Mouse (Mus musculus) limb, embryonic 13.5 days (tissue): Measurements from ENCODE around the gene Son. TPM values are rescaled to one million over a fixed set of nuclear protein-coding genes. Genes with fewer than 3 reads are reported as not detected.
A peak's percentile ranks its signal among the peaks of the same experiment; 100 is the strongest.

Experiments used
- ATAC-seq: fragments of 200-750 bp; cut with Nextera tagmentation; 2 replicates; pipeline ENCODE4 v1.8.0; 2017; ENCODE audit warnings: low read depth, moderate number of reproducible peaks, moderate TSS enrichment; ENCODE audit not compliant: low FRiP score
- H3K27ac ChIP-seq: fragments of 300-500 bp; sonication (generic); 2 replicates; pipeline ENCODE4 v1.5.1; 2015; ENCODE audit warnings: inconsistent platforms, mild to moderate bottlenecking, moderate library complexity
- H3K27me3 ChIP-seq: fragments of 300-500 bp; sonication (generic); 2 replicates; pipeline ENCODE4 v1.6.1; 2015; ENCODE audit warnings: mild to moderate bottlenecking, inconsistent platforms
- H3K36me3 ChIP-seq: fragments of 300-500 bp; sonication (generic); 2 replicates; pipeline ENCODE4 v1.6.1; 2015; ENCODE audit warnings: inconsistent platforms, mild to moderate bottlenecking, moderate library complexity
- H3K4me1 ChIP-seq: fragments of 300-500 bp; sonication (generic); 2 replicates; pipeline ENCODE4 v1.6.1; 2015; ENCODE audit warnings: inconsistent platforms
- H3K4me2 ChIP-seq: fragments of 300-500 bp; sonication (generic); replicated peaks from 2 replicates; pipeline ENCODE4 v1.6.1; 2015; ENCODE audit warnings: inconsistent platforms, mild to moderate bottlenecking, moderate library complexity
- H3K4me3 ChIP-seq: fragments of 300-500 bp; sonication (generic); 2 replicates; pipeline ENCODE4 v1.5.1; 2015; ENCODE audit warnings: moderate library complexity, mild to moderate bottlenecking, inconsistent platforms
- H3K9ac ChIP-seq: fragments of 300-500 bp; sonication (generic); 2 replicates; pipeline ENCODE4 v1.6.1; 2015; ENCODE audit warnings: mild to moderate bottlenecking, inconsistent platforms
- H3K9me3 ChIP-seq: fragments of 300-500 bp; sonication (generic); 2 replicates; pipeline ENCODE4 v1.6.1; 2016; ENCODE audit warnings: inconsistent platforms
- WGBS: fragments of 180-500 bp; shearing (Covaris S2); methylation state at CpG from one replicate; pipeline ENCODE4 v1.1.7; 2015; 5-methylcytosine and 5-hydroxymethylcytosine counted together
- polyA plus RNA-seq: library from polyadenylated mRNA; unstranded; fragments of >200 nt; fragmentation: Nextera tagmentation; extraction: Ambion mirVana; gene quantifications from 2 replicates; pipeline ENCODE4 v1.2.1, GENCODE M21; 2015

The Son gene
- polyA plus RNA-seq, 1 experiment from 2014 or later: 154 TPM

DNA sequence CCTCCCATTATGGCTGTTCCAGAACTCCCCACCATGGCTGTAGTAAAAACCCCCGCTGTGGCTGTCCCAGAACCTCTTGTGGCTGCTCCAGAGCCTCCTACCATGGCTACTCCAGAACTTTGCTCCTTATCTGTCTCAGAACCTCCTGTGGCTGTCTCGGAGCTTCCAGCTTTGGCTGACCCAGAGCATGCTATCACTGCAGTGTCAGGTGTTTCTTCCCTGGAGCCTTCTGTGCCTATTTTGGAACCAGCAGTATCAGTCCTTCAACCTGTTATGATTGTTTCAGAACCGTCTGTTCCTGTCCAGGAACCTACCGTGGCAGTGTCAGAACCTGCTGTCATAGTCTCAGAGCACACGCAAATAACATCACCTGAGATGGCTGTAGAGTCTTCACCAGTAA is 11.2 kb downstream of the Son start:
- no peak overlapping the region for H3K4me3 ChIP-seq
- no peak overlapping the region for H3K27ac ChIP-seq
- no peaks in the 10 kb centered on the region for H3K27me3 ChIP-seq
- 92% methylated on average over 5 of the region's 5 CpGs for WGBS
- H3K9me3 ChIP-seq: peaks cover 11% of the 10 kb centered on the region
- no peaks in the 10 kb centered on the region for H3K4me1 ChIP-seq
- H3K36me3 ChIP-seq: peaks cover 92% of the 10 kb centered on the region
- ATAC-seq: no peak
- H3K9ac ChIP-seq: no peak overlapping the region
- no peak overlapping the region for H3K4me2 ChIP-seq

DNA sequence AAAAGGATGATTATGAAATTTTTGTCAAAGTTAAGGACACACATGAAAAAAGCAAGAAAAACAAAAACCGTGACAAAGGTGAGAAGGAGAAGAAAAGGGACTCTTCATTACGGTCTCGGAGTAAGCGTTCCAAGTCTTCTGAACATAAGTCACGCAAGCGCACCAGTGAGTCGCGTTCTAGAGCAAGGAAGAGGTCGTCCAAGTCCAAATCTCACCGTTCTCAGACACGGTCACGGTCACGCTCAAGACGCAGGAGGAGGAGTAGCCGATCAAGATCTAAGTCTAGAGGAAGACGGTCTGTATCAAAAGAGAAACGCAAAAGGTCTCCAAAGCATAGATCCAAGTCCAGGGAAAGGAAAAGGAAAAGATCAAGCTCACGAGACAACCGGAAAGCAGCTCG is 12.5 kb downstream of the Son start:
- no peak for ATAC-seq
- no peaks in the 10 kb centered on the region for H3K27me3 ChIP-seq
- peaks cover 11% of the 10 kb centered on the region for H3K9me3 ChIP-seq
- H3K9ac ChIP-seq: no peak overlapping the region
- H3K4me3 ChIP-seq: no peak overlapping the region
- H3K4me2 ChIP-seq: no peak overlapping the region
- H3K4me1 ChIP-seq: no peaks in the 10 kb centered on the region
- H3K36me3 ChIP-seq: peaks cover 90% of the 10 kb centered on the region
- 97% methylated on average over 20 of the region's 20 CpGs for WGBS
- no peak overlapping the region for H3K27ac ChIP-seq

DNA sequence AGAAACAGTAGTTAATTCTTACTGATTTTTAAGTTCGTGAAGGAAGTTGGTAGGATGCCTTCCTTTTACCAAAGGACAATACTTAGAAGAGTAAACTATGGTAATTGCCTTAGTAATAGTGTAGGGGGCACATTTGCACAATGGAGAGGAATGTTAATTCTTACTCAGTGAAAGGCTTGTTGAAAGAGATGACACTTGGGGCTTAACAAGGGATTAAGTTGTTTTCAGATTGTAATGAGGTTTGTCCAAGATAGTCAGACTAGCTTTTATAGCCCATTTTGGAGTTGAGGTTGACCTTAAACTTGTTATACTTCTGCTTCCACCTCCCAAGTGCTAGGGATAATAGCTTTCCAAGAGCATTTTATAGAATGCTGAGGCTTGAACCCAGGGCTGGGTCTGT is 14.1 kb downstream of the Son start:
- Histone ChIP-seq H3K4me3 (no peak overlapping the region), H3K27me3 (no peaks in the 10 kb centered on the region), H3K36me3 (peaks cover 90% of the 10 kb centered on the region), H3K9ac (no peak overlapping the region), H3K4me2 (no peak overlapping the region), H3K9me3 (peaks cover 11% of the 10 kb centered on the region), H3K27ac (no peak overlapping the region), H3K4me1 (no peaks in the 10 kb centered on the region)
- no peak for ATAC-seq
- WGBS: 84% methylated on average over 1 of the region's 1 CpGs

DNA sequence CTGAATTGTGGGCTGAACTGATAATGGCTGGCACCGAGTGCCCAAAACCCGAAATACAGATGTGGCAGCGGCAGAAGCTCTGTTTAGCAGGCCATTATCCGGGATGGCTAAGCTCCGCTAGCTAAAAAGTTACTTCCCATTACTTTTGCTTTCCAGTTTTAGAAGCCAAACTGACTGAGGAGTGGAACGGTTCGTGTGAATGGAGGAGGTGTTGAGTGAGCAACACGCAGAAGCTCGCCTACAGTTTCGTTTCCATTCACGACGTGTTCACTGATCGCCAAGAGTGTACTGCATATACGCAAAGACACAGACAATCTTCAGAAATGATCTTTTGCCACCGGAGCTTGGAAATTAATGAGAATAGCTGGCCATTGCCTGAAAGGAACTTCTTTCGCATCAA is 15.0 kb downstream of the Son start:
- Histone ChIP-seq H3K4me2 (no peak overlapping the region), H3K27me3 (no peaks in the 10 kb centered on the region), H3K9me3 (peaks cover 11% of the 10 kb centered on the region), H3K4me3 (no peak overlapping the region), H3K4me1 (no peaks in the 10 kb centered on the region), H3K9ac (no peak overlapping the region), H3K27ac (no peak overlapping the region), H3K36me3 (peaks cover 90% of the 10 kb centered on the region)
- 95% methylated on average over 16 of the region's 16 CpGs for WGBS
- ATAC-seq: no peak

DNA sequence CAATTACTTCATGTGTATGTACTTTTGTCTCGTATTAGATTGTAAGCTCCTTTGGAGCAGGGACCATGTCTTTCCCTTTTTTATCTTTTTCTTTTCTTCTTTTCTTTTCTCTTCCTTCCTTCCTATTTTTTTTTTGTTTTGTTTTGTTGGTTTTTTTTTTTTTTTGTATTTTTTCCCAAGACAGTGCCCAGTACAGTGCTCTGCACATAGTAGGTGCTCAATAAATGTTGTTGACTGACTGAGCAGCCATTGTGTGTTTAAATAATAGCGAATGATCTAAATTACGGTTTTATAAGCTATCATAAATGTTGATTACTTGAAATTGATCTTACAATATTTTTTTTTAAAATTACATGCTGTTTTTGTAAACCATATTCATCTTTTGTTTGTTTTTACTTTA is 16.5 kb downstream of the Son start:
- H3K9ac ChIP-seq: no peak overlapping the region
- no peak overlapping the region for H3K27ac ChIP-seq
- no peak overlapping the region for H3K4me2 ChIP-seq
- no peaks in the 10 kb centered on the region for H3K4me1 ChIP-seq
- H3K4me3 ChIP-seq: no peak overlapping the region
- H3K36me3 ChIP-seq: peaks cover 82% of the 10 kb centered on the region
- ATAC-seq: no peak
- no peaks in the 10 kb centered on the region for H3K27me3 ChIP-seq
- WGBS: 93% methylated on average over 3 of the region's 3 CpGs
- peaks cover 11% of the 10 kb centered on the region for H3K9me3 ChIP-seq

DNA sequence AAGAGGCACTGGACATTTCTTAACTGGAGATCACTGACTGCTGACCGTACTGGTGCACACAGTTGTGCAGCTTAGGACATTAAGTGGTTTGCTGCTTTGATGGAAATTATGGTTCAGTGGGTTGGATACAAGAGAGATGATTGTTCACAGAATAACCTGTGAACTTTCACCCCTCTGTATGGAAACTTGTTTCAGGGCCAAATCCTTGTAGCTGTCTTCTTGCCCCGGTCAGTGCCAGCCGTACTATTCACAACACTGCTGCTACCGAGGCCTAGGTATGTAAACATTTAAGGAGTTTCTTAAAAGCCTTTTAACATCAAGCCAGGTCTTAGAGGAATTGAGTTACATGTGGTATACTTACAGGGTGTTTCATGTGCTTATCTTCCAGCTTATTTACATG is 27.2 kb downstream of the Son start:
- no peak overlapping the region for H3K4me2 ChIP-seq
- no peak for ATAC-seq
- H3K27ac ChIP-seq: no peak overlapping the region
- H3K4me3 ChIP-seq: no peak overlapping the region
- H3K9me3 ChIP-seq: no peaks in the 10 kb centered on the region
- H3K27me3 ChIP-seq: no peaks in the 10 kb centered on the region
- 90% methylated on average over 4 of the region's 4 CpGs for WGBS
- no peak overlapping the region for H3K9ac ChIP-seq
- no peaks in the 10 kb centered on the region for H3K4me1 ChIP-seq
- peaks cover 85% of the 10 kb centered on the region for H3K36me3 ChIP-seq

DNA sequence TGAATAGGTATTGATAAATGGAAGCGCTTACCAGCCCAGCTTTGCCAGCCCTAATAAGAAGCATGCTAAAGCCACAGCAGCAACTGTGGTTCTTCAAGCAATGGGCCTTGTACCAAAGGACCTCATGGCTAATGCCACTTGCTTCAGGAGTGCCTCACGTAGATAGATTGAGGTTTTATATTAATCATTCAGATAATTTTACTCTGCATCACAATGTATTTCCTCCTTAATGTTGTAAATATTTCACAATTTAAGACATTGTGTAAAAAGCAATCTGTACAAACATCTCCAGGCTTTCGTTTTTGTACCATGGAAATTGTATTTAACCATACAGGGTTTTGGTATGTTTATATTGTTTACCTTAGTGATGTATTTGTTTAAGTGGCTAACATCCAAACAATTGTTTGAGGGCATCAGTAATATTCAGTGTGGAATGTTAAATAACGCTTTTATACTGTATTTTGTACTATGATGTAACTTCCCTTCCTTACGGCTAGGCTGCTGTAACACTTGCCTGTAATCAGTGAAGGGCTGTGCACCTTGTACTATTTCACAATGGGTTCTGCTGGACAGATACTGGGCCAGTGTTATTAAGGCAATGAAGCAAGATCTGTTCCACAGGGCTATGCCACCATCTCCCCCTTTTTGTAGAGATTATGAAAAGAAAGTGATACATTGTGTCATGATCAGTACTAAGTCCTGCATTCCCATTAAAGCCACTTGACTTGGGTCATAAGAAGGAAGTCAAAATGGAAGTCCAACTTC is 31.0 kb downstream of the Son start:
- Histone ChIP-seq H3K36me3 (peaks cover 83% of the 10 kb centered on the region), H3K9me3 (no peaks in the 10 kb centered on the region), H3K27ac (no peak overlapping the region), H3K4me2 (no peak overlapping the region), H3K4me3 (no peak overlapping the region), H3K27me3 (no peaks in the 10 kb centered on the region), H3K9ac (no peak overlapping the region), H3K4me1 (no peaks in the 10 kb centered on the region)
- no peak for ATAC-seq
- WGBS: 94% methylated on average over 5 of the region's 5 CpGs

DNA sequence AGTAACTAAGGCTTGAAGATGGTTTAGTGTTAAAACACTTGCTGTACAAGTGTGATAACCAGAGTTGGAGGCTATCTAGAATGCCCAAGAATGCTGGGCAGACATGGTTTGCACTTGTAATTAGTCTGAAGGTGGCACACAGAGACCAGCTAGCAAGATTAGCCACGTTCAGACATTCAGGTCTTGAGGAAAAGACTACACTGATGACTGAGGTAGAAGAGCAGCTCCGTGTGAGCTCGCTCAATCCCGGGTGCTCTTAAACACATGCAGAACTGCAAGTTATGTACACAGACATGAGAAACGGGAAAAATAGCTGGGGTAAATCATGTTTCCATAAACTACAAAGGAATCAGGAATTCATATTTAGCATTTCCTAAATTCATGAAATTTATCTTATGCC is 33.4 kb downstream of the Son start:
- H3K36me3 ChIP-seq: peaks cover 88% of the 10 kb centered on the region
- no peak for ATAC-seq

DNA sequence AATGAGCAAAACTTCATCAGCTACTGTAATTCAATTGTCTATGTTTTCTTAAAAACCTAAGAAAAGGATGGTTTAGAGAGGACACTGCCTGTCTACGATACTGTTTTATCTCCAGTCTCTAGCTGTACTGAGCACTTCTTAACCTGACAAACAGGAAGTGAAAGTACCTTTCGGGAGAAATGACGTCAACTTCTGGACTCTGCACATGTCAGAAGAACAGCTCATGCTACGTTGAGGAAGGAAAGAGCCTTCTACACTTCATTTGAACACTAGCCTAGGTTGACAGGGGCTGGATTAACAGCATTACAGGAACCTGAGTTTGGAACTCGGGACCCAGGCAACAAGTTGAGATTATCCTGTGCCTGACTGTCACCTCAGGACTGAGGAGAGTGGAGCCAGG is 38.2 kb downstream of the Son start:
- no peak overlapping the region for H3K9ac ChIP-seq
- H3K4me1 ChIP-seq: peaks cover 18% of the 10 kb centered on the region
- H3K27ac ChIP-seq: no peak overlapping the region
- no peaks in the 10 kb centered on the region for H3K9me3 ChIP-seq
- no peak for ATAC-seq
- 93% methylated on average over 5 of the region's 5 CpGs for WGBS
- H3K4me2 ChIP-seq: no peak overlapping the region
- no peak overlapping the region for H3K4me3 ChIP-seq
- peaks cover 53% of the 10 kb centered on the region for H3K36me3 ChIP-seq
- no peaks in the 10 kb centered on the region for H3K27me3 ChIP-seq

More for the DNA sequence above, 33.4 kb downstream of the Son start:
- H3K4me2 ChIP-seq: no peak overlapping the region
- H3K9ac ChIP-seq: no peak overlapping the region
- WGBS: 83% methylated on average over 5 of the region's 5 CpGs
- no peaks in the 10 kb centered on the region for H3K9me3 ChIP-seq
- no peaks in the 10 kb centered on the region for H3K4me1 ChIP-seq
- no peak overlapping the region for H3K27ac ChIP-seq
- H3K27me3 ChIP-seq: no peaks in the 10 kb centered on the region
- no peak overlapping the region for H3K4me3 ChIP-seq

DNA sequence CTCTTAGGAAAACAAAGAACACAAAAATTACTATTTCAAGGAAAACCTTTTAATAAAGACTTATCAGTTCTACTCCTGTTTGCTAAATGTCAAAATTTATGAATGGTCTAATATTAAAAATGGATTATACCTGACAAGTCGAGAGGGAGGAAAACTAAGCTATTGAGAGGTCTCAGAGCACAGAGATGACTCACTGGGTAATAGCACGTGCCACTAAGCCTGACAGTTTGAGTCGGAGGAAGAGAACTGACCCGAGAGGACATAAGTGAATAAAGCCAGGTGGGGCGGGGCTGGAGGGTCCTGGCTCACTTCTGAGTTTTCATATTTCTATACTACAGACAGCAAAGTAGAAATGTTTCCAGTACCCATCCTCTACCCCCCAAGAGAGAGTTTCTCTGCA is 39.1 kb downstream of the Son start:
- Histone ChIP-seq H3K9me3 (no peaks in the 10 kb centered on the region), H3K4me3 (no peak overlapping the region)
- WGBS: 84% methylated on average over 5 of the region's 5 CpGs

DNA sequence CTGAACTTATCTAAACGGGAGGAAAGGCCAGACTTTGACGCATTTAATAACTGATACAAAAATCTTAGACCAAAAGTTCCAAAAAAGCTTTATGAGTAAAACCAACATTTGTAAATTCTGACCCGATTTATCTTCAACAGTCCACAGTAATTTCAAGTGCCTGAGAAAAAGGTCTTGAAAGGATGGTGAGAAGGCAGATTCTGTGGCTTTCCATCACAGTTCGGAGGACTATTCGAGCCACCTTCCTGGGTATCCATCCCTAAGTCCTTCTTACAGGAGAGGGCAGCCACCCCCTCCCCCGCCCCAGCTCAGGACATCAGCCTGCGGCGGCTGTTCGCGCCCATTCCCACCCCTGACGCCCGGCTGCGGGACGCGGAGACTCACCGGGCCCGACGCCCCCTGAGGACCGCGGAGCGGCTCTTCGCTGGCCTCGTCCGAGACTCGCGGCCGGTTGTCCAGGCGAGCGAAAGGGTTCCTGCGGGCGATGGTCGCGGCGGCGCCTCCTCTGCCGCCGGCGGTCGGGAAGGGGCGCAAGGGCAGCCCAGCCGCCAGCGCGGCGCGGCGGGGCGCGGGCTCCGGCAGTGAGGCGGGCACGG is 40.8 kb downstream of the Son start:
- 1% methylated on average over 37 of the region's 51 CpGs for WGBS

More for the DNA sequence above, 39.1 kb downstream of the Son start:
- H3K4me1 ChIP-seq: peaks cover 18% of the 10 kb centered on the region
- ATAC-seq: no peak
- peaks cover 46% of the 10 kb centered on the region for H3K36me3 ChIP-seq
- H3K4me2 ChIP-seq: no peak overlapping the region
- H3K27ac ChIP-seq: no peak overlapping the region
- H3K9ac ChIP-seq: 0 out of 2 replicates have a peak overlapping the region, but pooled peaks have one; percentile 39
- H3K27me3 ChIP-seq: no peaks in the 10 kb centered on the region

DNA sequence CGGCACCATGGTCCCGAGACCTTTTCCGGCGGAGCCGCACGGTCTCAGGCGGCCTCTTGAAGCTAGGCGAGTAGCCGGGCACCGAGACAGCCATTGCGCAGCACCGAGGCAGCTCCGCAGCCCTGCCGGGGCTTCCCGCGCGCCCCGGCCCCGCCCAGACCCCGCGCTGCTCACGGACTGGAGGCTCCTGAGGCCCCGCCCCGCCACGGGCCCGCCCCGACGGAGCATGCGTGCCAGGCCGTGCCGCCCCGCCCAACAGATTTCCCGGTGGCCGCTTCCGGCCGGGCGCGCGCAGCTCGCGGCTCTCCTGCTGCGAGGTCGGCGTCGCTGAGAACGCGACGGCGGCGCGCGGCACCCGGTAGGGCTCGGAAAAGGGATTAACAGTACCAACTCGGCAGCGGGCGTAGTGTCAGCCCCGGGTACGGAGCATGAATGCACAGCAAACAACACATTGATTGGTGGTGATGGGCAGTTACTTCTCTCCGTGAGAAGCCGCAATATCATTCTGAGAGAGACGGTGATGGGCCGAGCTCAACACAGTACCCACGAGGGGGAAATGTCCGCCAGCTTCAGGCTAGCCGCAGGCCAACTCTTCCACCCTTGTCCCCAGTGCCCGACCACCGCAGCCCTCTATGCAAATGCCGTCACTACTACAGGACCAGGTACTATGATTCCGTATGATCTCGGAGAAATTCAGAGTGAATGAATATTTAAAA is 41.5 kb downstream of the Son start, which contains the start of gene Donson:
Gene Donson, minus strand, starts transcription at position 152 of the 716 bp plus-strand sequence.
- Histone ChIP-seq H3K27me3 (no peaks in the 10 kb centered on the region), H3K36me3 (peaks cover 30% of the 10 kb centered on the region), H3K27ac (peak within 1 kb of the TSS; percentile 74), H3K9ac (peak within 1 kb of the TSS; percentile 92), H3K4me1 (peaks cover 18% of the 10 kb centered on the region), H3K4me2 (peak within 1 kb of the TSS; percentile 88), H3K4me3 (peak within 1 kb of the TSS; percentile 92), H3K9me3 (no peaks in the 10 kb centered on the region)
- ATAC-seq: peak; percentile 99
- under 1% methylated on average over 48 of the region's 71 CpGs for WGBS

More for the DNA sequence above, 40.8 kb downstream of the Son start:
- Histone ChIP-seq H3K9ac (peak overlapping the region; percentile 92), H3K4me3 (peak overlapping the region; percentile 92), H3K27ac (peak overlapping the region; percentile 44; the same call in 1 of the 2 replicates), H3K4me2 (peak overlapping the region; percentile 88), H3K9me3 (no peaks in the 10 kb centered on the region), H3K27me3 (no peaks in the 10 kb centered on the region), H3K36me3 (peaks cover 30% of the 10 kb centered on the region), H3K4me1 (peaks cover 18% of the 10 kb centered on the region)
- no peak; the same call in 1 of the 2 replicates for ATAC-seq
